Mouse (Mus musculus) embryonic fibroblast, embryonic 13.5 days (primary cell): ENCODE results near the gene Magi2.

ENCODE experiments used
- CTCF ChIP-seq: IDR thresholded peaks from 2 replicates; pipeline ENCODE4 v1.5.1; 2011; ENCODE audit warnings: mild to moderate bottlenecking, control low read depth, low read length, moderate library complexity, borderline replicate concordance; ENCODE audit not compliant: insufficient read depth
- POLR2A ChIP-seq: IDR thresholded peaks from 2 replicates; pipeline ENCODE4 v1.6.1; 2011; ENCODE audit warnings: low read depth, mild to moderate bottlenecking, control low read depth, low read length, moderate library complexity

GRCm38 (mm10) chr5:20751000-20751399, 1524.2 kb downstream of the Magi2 start:
- TF ChIP-seq POLR2A (no peak), CTCF (no peak)
